Mouse (Mus musculus) spleen, postnatal 10 days (tissue): ENCODE data around the gene Tmem104.

Experiments used
- DNase-seq, 2 experiments: peaks; one replicate each; pipeline ENCODE4 v3.0.0; 2021 to 2022; ENCODE audit warnings: low spot score in 2 of 2

Gene Tmem104

DNA sequence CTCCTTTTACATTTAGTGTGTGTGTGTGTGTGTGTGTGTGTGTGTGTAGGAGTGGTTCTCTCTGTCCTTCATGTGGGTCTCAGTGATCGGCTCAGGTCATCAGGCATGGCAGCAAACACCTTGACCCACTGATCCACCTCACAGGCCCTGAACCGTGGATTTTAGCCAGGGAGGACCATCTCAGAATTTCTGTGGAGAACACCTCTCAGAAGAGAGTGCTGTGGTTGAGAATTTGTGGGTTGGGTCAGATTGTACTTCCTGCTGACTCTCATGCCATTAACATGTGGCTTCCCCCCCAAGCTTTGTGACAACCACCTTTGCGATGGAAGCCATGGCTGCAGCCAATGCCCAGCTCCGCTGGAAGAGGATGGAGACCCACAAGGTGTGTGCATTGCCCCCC, 13.2 kb downstream of the Tmem104 start:
- DNase-seq, result no peak

DNA sequence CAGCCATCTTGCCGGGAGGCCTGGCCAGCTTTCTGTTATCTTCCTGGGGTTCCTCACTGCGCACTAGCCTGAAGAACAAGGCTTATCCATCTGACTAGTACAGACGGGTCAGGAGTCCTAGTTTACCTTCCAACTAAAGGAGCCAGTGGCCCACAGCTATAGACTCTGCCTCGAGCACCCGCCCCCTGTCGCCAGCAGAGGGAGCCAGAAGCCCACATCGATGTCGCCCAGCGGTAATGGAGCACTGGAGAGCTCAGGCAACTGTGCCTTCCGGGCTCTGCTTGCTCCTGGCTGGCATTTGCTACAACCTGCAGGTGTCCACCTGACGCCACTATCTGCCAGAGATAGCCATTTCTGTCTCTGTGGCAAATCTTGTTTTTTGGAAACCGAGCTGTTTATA, 15.0 kb downstream of the Tmem104 start:
- DNase-seq, result peak; percentile 54 to 82

DNA sequence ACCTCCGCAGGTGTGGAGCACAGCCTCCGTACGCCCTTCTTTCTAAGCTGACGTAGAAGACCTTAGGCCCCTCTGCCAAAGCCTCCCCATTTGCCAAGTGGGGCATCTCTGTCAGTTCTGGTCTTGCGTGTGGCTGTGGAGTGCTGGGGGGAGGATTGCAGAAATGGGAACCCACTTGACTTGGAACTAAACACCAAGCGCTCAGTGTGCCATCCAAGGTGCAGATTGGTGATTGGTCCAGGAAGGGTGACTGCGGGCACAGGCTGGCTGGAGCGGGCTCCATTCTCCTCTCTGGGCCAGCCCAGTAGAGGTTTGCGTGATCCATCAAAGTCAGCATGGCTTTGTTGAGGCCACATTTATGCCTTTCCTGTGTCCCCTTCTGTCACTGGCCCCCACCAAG, 15.5 kb downstream of the Tmem104 start:
- no peak for DNase-seq

DNA sequence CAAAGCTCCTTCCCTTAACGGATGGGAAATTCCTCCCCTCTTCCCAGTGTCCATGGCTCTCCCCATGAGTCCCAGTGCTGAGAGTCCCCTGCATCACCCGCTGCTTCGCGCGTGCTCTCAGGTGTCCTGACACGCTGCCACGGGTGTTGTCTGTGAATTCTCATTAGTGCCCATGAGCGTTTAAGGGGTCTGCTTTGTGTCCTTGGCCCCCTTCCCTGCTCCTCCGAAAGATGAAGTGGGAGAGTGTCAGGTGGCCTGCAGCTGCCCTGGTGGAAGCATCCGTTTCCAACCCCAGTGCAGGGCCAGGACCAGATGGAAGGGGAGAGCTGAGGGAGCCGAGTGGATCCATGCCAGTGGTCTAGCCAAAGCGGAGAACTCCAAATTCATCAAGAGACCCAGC, 20.8 kb downstream of the Tmem104 start:
- DNase-seq, result no peak

DNA sequence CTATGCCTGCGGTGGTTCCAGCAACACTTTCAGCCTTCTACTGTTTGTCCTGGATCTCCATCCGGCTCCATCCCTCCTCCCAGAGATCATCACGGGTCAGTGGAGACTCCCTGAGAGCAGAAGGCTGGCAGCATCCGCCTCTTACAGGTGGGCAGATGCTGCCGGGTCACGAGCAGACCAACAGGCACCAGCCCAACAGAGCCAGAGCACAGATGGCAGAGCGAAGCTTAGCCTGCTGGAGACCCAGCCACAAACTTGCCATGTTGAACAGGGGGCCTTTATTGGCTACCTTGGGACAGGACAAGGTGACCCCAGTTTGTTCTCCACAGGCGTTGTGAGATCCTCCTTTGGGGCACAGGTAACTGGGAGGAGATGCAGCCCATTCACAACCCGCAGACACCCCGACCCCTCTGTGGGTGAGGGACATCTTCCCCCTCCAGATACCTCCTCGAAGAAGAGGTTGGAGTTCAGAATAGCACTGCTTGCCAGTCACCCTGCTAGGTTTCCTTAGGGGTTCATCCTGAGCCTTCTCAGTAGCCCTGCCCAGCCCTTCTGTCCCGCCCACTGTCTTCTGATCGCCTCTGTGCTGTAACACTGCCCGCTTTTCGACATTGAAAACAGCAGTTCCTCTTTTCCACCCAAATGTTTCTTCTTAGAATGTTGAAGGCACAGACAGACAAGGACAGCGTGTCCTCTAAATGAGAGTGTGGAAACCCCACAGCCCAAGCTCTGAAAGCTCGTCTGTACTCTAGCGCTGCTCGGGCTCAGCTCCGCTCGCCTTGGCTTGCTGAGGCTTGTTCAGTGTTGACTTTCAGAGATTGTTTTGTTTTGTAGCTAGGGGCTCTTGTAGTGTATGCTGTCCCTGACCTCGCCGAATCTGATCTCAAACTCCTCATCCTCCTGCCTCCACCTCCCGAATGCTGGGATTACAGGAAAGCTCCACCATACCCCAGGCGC, 21.8 kb downstream of the Tmem104 start:
- no peak for DNase-seq

DNA sequence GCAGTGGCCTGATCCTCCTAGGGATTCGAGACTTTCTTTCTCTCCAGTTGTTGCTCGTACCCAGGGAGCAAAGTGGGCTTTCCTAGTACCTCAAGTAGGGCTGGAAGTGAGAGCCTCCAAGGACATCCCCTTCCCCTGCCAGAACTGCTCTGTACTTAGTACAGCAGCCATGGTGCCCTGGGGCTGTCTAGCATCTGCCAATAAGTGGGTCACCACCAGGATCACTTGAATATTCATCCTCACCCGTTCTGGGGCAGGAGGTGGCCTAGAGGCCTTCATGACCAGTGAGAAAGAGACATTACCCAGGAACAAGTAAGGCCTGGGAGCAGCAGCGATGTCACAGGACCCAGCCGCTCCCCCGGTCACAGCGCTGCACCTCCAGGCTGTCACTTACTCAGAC, 22.7 kb downstream of the Tmem104 start:
- no peak for DNase-seq

DNA sequence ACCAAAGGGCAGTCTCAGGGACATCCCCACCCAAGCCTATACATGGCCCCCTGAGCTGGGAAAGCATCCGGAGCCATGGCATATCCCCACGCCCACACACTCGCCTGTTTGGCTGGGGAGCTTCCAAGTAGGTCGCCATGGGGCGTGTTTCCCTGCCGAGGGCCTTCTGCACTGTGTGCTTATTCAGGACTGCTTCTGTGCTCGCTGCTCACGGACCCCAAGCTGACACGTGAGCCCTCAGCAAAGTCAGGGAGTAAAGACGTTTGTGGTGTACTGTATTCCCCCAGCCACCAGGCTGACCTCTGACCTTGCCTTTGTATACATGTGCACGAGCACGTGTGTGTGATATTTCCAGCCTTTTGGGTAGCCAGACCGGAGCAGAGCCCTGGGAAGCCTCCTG, 24.8 kb downstream of the Tmem104 start:
- no peak for DNase-seq

DNA sequence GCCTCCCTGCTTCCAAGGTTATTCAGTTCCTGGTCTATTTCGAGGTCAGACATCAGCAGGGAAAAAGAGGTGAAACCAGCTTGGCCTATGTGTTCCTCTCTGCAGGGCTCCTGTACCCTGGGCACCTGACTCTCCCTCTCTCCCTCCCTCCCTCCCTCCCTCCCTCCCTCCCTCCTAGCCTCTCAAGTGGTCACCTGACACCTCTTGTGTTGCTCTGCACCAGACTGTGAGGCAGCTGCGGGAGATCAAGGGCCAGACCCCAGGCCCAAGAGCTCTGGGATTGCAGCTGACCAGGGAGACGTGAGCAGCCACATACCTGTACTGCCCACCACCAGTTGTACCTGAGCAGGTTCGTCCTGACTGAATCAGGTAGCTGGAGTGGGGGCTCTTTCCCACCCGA, 27.8 kb downstream of the Tmem104 start:
- DNase-seq, result no peak

DNA sequence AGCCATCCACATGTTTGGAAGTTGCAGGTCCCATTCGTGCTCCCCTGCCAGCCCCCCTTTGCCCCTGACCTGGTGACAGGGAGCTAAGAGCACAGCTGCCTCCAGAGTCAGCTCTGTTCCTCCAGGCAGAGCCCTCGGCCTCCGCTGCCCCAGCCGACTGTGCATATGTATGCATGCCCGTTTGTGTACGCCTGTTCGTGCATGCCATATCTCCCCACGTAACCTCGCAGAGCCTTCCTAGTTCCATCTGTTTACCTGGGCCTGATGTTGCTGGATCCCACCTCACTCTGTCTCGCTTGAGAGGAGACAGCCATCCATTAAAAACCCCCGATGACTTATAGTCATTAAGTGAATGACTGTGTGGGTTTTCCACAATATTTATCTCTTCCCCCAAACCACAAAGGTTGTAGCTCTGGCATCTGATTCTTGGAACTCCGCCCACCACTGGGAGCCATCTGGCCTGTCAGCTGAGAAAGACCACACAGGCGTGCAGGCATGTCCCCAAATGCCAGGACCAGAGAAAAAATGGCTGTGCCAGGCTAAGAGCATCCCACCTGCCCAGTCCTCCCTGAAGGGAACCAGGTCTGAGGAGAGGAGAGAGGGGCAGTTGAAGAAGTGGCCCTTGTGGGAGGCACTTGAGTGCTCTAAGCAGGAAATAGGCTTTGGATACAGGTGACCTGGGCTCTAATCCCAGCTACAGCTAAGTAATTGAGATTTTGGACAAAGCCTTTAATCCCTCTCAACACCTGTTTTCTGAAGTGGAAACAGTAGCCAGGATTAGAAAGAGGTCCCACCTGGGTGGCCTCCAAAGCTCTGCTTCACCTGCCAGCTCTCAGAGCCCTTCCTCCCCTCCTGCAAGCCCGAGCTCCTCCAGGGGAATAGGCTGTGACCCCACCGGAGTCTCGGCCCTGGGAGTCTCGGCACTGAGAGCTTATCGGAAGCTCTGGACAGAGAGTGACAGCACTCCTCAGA, 30.4 kb downstream of the Tmem104 start:
- no peak for DNase-seq

DNA sequence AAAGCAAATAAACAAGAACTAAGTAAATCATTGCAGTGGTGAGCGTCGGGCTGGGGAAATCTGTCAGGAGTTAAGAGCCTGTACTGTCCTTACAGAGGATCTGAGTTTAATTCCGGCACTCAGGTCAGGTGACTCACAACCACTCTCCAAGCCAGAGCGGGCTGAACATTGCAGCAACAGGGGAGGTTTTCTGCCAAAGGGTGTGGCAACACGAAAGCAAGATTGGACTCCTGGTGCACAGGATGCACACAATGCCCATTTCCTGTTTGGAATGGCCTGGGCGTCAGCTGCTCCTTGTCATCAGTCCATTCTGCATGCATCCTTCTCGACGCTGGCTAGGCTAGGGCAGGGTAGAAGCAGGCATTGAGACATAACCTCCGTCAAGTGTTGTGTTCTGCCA, 32.0 kb downstream of the Tmem104 start:
- DNase-seq, result no peak

DNA sequence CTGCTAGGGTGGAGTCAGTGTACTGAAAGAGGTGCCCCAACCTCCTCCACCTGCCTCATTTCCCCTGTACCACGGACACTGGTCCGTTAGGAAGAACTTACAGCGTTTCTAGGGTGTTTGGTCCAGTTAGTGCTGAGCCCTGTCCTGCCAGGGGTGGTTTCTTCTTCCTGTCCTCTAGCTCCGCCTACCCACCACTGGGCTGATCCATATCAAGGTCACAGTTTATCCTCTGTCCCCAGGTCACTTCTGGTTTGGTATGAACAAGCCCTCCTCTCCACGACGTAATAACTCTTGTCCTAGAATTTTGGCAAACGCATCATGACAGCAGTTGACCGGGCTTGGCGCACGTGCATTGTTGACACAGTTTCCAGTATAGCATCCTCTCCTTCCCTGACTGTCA, 32.4 kb downstream of the Tmem104 start:
- DNase-seq, result no peak

DNA sequence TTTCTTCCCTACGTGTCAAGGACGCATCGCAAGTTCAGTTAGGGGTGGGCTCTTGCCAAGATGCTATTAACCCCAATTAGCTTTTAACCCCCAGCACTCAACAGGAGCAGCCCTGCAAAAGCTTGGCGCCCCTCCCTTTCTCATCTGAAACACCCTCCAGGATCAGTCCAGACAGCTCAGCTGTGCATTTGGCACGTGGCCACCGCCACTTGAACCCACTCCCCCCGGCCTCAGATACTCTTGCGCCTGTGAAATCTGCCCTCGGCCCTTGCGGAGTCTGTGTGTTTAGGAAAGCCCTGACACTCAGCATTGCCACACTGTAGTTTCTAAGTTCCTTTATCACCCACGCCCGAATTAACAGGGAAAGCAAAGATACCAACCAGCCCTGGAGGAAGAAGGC, 34.8 kb downstream of the Tmem104 start:
- DNase-seq, result no peak

DNA sequence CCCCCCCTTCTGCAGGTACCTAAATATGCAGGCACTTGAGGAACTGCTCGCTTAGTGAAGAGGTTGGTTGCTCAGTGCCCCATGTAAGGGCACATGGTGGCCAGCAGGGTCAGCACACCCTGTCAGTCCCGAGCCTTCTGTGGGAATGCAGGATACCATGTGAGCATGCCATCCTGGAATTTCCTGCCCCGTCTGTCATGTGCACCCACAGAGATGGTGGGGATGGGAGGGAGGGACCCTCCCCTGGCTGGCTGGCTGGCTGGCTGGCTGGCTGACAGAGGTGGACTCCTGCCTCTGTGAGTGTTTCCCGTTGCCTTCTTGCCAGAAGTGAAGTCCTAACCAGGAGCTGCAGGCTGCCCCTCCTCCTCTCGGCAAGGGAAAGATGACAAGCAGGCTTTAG, 35.3 kb downstream of the Tmem104 start:
- DNase-seq, result no peak

DNA sequence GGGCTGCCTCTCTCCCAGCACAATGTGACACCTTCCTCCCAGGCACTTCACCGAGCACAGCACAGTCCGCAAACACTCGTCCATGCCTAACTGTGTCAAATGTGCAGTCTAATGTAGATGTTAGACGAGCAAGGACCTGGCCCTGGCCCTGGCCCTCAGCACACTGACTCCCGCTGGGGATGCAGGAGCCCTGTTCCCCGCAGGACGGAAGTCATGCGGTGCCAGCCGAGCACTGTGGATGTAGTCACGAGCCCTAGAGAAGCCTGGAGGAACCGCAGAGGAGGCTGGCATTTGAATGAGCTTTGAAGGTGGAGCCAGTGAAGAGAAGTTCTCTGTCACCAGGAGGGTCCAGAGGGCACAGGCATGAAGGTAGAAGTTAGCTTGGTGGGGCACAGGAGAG, 36.2 kb downstream of the Tmem104 start:
- DNase-seq, result no peak

DNA sequence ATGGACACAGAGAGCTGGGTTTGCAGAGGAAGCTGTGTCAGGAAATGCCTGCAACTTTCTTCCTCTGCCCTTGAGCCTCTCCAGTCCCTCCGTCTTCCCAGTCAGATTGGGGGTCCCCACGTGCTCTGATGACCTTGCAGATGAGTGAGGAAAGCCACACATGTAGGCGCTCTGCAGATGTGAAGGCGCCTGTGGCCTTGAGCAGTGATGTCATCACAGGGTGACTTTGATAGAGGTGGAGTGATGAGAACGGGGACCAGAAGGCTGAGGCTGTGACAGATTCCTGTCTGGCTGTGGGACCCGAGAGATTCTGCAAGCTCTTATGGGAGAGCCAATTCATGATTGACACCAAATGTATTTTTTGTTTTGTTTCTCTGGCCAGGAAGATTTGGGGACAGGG, 36.6 kb downstream of the Tmem104 start:
- DNase-seq, result no peak

DNA sequence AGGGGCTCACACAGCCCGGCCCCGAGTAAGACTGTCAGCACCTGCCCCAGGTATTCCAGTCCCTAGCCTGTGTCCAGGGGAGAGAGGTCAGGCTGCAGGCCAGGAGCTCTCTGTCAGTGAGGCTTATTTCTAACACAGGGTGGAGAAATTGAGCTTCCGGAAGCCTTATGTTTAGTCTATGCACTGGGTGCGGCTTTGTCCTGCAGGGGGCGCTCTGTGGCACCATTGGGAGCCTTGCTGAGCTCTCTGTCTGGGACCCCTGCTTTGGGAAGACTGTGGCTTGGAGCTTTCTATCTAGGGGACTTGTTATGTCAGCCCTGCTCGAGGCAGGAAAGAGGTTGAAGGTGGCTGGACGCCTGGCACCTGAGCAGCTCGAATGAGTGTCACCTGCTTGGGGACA, 37.6 kb downstream of the Tmem104 start:
- peak; percentile 37 to 78 for DNase-seq

DNA sequence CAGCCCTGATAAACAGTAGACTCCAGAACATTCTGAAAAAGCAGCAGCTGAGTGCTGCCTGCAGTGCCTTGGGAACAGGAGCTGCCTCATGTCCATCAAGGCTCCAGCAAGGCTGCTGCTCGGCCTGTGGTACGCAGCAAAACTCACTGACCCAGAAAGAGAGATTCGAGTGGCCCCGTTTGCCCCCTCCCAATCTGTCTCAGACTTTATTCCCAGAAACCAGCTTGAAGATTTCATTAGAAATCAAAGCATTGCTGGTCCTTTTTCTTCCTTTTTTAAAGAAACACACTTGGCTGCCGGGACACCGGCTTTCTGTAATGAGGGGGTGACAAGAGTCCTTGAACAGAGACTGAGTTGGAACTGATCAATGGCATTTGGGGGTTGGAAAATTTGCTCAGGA, 38.0 kb downstream of the Tmem104 start:
- no peak for DNase-seq

DNA sequence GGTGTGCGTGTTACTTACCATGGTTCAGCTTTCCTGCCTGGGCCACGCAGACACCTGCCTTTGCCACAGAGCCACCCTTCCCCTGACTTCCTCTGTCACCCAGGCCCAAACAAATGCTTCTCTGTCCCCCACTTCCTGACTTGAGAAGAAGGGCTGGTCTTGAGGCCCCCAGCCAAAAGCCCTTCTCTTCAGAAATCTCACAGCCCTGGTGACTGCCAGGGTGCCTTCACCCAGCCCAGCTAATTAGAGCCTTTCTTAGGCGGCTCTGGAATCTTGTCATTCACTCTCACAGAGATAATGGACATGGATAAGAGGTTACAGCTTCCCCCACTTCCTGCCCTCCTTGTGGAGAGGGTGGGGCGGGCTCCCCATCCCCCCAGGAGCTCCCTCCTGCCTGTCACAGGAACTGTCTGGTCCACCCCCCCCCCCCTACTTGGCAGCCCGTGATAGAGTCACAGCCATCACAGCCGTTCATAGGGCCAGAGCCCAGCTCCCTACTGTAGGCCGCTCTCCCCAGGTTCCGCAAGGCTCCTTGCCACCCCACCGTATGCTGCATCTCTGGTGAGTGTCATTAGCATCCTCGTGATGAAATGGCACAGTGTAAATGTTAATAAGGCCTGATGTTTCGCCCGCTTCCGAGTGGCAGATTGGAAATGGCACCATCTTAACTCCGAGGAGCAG, 39.7 kb downstream of the Tmem104 start:
- DNase-seq, result no peak

DNA sequence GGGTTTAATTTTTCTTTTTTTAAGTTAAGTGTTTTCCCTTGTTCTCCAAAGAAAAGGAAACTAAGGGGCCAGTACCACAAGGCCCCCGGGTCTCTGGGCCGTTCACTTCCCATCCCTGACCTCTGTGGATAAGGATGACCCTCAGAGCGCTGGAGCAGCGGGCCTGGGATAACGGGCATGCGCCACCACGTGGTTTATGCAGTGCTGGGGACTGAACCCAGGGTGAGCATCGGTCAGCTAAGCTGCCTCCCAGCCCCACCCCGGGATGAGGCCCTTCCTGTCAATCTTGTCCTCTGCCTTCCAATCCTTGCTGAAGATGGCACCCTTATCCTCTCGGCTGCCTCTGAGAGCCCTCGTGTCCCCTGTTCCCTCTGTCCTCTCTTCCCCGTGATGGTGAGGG, 40.4 kb downstream of the Tmem104 start:
- DNase-seq, result no peak

DNA sequence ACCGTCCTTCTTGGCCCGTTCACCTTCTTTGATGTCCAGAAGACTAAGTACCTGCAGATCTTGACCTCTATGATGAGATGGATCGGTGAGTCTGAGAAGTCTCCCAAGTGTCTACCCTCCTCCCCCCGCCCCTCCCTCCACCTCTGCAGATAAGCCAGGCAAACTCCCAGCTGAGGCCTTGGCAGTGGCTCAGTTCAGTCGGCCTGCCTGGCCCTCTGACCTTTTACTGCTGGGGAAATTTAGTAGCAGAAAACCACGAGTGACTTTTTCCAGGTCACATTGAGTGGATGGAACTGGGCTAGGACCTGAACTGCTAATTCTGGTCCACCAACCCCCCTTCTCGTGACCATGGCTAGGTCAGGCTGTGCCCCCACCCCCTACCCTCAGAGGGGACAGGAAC, 41.1 kb downstream of the Tmem104 start:
- DNase-seq, result no peak

DNA sequence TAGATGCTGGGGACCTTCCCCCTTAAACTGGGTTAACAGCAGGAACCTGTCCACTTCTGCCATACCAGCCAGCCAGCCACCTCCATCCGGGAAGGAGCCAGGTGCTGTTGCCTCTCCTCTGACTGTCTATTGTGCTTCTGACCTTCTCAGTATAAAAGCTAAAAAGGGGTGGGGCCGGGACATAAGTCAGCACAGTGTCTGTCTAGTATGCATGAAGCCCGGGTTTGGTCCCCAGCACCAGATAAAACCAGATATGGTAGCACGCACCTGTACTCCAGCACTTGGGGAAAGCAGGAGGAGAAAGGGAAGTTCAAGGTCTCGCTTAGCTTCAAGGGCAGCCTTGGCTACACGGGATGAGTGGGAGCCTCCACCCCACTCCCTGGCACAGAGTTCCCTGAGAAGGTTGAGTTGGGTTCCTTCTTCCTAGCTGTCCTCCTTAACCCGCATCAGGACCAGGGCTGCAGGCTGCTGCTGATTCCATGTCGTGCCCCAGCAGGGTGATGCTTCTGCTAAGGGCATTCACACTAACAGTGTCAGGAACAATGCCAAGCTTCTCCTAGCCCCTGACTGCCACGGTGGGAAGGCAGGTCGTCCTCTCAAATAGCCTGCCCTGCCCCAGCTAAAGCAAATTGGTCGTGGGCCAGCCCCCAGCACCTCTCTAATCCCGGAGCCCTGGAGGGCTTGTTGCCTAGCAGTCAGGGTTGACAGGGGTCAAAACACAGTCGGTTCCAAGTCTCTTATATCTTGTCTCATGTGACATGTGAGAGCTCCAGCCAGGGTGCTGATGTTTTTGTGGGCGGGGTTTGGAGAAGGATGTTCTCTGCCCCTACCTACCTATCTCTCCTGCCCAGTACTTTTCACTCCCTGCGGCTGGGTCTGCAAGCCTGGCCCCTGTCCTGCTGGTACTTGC, 42.0 kb downstream of the Tmem104 start:
- no peak for DNase-seq
